Mouse (Mus musculus) mature B cell (primary cell): ENCODE results near the gene Cldn15.
"Not testable (repeated sequence)": the region's sequence is repeated elsewhere in the genome, so short reads cannot be mapped to it uniquely, and the experiment has no call there.

ENCODE experiments used
- in situ Hi-C: fragments of 300-500 bp; cut with MboI; formaldehyde crosslinking; loops from 2 replicates; pipeline ENCODE4 v1.14.3; 2019

Cldn15 gene

DNA sequence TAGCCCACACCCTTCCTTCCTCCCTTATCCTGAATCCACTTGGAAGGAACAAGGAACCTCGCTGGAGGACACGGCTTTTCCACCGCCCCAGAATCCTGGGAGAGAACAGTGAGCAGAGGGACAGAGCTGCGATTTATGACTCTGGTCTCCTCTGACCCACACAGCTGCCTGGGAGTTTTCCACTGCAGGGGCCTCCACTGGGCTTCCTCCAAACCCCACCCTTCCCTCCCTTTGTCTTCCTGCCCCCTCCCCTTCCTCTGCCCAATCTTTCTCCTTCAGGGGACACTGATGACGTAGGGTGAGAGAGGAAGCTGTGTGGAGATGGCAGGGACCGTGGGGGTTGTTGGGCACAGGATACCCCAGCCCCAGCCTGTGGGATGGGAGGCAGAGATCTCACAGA lies at the start of gene Cldn15:
Gene Cldn15, plus strand, starts transcription at position 286 of the 400 bp plus-strand sequence.
- in situ Hi-C loops = no loop called here

DNA sequence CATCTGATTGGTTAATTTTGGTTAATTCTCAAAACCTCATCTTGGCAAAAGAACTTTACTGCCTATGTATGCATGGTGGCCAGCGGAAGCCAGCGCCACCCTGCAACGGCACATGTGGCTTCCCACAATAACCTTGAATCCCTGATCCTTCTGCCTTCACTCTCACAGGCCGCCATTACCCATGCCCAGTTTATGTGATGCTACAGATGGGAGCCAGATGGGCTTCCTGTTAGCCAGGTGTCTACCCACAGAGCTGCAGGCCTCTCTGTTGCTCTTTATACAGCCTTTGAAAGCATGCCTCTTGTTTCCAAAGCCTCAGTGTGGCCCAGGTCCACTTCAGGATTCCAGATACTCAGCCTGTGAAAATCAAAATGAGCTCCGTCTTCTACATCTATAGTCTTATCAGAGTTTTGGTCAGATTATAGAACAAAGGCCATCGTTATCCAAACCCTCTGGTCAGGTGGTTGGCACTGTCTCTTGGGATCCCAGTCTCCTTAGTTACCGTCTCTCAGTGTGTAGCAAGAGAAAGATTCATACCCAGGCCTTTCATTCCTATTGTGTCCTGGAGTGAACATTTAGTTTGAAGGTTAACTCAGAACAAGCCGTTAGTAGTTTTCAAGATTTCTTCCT lies 48.7 kb upstream of the Cldn15 start:
- in situ Hi-C loops = no loop called here

DNA sequence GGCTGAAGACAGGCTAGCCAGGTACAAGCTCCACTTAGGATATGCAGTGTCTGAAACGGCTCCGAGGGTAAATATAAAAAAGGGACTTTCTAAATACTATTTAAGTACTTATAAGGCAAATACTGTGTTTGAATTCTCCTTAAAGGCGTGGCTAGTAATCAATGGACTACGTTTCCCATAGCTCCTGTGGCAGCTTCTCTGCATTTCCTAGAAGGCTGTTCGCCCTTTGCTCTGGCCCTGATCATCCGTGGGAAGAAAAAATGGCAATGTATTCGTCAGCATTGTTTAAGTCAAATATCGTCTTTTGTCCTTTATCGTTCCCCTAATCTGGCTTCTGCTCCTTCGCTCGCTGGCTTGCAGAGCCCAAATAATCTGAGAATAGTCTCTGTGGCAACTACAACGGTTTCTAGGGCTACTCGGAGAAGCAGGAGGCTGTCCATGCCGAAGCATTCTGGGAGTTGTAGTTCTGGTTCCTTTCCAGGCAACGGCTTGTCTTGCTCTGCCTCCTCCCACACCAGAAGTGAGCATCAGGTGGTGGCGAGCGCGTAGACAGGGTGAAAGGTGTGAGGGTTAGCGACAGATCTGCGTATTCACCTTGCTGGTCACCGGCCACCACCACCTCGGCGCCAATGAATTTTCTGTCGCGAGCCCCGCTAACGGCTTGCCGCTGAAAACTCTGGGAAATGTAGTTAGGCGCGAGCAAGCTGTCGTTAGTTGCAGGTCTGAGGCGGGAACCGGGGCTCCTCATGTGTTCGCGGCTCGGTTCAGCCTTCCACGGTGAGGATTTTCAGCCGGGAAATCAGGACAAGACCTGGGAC lies 47.6 kb upstream of the Cldn15 start:
- in situ Hi-C loops = no loop called here

DNA sequence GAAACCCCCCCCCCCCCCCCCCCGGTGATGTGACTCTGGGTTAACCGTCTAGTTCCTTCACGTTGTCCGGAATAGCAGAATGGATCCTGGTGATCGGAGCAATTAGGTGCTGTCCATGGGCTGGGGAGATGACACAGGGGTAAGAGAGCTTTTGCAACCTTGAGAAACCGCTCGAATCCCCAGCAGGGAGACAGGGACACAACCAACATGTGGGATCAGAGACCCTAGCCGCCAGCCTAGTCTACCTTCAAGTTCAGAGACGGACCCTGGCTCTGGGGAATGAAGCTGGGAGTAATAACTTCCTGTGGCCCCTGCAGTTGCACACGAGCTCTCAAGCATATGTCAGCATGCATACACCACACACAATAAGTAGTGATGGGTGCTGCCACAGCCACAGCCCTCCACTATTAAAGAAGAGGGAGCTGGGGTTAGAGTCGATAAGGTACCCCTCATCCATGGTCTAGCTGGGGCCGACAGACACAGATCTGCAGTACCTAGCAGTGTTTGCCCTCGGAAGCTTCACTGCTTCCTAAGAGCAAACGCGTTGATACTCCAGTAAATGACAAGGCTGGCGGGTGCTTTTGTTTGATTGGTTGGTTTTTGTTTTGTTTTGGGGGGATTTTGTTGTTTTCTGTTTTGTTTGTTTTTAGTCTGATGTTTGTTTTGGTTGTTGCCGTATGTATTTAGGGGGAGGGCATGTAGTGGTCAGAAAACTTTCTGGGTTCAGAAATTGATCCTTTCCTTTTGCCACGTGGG lies 46.7 kb upstream of the Cldn15 start:
- in situ Hi-C loops = no loop called here

DNA sequence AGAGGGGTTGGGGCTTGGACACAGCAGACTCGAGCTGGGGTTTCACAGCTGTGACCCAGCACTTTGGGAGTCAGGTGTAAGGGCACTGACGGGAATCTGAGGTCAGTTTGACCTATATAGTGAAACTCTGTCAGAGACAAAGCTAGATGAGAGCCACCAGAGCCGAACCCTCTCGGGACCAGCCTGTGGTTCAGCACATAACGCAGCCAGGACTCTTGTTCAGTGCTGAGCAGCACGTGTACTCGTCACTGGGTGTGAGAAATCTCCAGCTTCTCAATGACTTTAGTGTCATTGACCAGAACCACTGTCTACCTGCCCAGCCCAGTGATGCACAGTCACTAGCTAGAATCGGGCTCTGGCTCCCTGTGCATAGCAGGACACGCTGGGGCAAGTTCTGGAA lies 43.6 kb upstream of the Cldn15 start:
- in situ Hi-C loops = no loop called here

DNA sequence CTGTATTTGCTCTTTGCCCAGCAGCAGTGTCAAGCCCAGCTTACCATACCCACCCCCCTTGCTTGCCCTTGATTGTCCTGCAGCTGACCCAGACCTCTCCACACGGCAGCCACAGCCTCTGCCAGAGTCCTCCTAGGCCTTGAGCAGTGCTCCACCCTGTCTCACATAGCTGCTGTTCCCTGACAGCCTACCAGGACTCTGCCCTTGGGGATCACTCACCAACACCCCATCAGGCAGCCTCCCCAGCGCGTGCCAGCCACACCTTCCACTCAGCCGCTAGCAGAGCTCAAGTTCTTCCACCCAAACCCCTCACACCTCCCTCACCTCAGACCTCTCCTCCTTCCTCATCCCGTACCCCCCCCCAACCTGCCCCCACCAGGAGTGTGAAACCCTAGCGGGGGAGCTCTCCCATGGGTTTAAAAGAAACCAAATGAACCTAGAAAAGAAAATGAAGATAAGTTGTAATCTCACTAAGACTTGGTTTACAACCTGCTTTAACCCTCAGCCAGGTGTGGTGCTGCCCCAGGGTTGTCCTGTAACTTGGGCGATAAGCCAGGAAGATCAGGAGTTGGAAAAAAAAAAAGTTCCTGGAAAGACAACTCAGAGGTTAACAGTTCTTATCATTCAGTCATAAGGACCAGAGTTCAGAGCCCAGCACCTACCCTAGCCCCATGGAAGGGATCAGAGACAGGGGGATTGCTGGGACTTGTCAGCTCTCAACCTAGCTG lies 42.5 kb upstream of the Cldn15 start:
- in situ Hi-C loops = no loop called here

DNA sequence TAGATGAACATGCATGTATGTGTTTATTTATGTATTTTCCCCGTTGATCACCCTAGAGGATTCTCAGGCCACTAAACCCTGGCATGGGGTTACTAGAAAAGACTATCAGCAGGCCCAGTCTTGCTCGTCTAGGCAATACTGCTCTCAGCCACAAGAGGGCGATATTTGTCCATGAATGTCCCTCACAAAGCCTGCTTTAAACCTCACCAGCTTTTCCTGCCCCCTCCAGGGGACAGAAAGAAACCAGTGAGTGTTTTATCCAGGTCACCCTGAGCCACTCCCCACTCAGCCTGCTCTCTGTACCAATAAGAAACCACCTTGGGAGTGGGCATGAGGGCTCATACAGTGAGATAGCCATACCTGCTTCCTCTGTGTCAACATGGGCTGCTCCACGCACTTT lies 37.3 kb upstream of the Cldn15 start:
- in situ Hi-C loops = no loop called here

DNA sequence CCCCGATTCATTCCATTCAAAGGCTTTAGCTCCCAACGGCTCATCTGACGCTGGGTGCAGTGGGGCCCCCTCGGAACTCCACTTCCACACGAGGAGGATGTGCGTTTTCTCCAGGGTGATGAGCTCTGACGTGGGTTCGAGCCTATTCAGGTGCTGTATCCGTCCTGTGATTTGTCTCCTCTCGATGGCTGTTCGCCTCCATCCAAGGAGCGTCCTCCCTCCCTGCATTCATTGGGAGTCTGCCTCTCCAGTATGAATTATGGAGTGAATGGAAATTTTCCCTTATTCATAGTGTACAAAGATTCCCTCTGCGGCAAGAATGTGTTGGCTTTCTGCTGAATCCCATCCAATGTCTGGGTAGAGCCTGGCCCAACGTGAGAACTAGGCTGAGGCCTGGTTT lies 34.5 kb upstream of the Cldn15 start:
- in situ Hi-C loops = no loop called here

DNA sequence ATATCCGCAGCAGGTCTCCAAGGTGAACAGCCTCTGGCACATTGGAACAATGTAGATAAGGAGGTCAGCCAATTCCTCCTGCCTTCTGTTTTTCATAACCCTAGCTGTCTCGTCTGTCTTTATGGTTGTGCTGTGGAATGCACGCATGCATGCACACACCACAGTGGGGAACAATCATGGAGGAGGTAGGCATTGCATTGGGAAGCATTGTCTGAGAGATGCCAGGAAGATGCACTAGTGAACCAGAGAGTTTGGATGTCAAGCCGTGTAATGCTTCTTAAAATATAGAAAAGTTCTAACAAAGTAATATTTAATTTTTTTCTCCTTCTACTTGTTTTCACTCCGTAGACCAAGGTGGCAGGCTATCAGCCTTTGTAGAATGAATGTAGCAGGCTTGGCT lies 33.5 kb upstream of the Cldn15 start:
- in situ Hi-C loops = no loop called here

DNA sequence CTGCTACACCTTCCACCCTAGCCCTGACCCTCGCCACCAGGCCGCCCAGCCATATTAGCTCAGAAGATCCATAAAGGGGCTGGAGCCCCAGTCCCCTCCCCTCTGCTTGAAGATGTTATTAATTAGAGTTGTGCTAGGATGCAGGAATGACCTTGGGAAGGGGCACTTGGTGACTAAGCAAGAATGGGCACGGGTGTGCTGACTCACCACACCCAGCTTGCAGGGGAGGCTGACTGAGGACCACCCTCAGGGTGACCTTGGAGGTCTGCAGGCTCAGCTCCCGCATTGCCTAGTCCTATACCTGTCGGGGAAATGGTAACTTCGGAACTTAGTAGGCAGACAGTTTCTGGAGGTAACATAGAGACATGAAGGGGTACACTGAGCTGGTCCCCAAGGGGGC lies 32.5 kb upstream of the Cldn15 start:
- in situ Hi-C loops = no loop called here

DNA sequence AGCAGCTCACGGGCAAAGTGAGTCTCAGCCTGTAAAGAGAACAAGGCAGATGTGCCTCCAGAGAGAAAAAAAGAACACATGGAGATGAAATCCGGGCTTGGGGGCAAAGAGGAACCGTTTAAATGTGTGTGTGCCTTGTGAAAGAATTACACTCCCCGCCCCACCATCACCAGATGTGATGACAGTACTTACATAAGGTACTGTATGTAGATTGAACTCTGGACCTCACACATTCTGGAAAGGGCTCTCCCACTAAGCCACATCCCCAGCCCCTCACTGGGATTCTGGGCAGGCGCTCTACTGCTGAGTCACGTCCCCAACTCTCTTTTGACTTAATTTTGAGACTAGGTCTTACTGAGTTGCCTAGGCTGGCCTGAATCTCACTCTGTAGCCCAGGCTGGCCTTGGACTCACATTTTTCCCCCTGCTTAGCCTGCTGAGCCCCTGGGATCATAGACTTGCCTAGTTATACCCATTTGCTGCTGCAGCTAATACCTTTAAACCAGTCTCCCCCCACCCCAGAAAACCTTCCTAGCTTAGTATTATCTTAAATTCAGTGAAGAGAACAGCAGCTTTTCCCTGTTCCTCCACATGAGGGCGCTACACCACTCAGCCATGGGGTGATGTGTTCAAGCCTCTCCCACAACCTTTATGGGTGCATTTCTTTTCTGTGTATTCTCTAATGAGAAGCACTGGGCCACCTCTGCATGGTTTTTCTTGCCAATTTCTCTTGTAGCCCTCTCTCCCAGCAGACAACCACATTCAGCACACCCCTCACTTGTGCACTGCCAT lies 30.3 kb upstream of the Cldn15 start:
- in situ Hi-C loops = no loop called here

DNA sequence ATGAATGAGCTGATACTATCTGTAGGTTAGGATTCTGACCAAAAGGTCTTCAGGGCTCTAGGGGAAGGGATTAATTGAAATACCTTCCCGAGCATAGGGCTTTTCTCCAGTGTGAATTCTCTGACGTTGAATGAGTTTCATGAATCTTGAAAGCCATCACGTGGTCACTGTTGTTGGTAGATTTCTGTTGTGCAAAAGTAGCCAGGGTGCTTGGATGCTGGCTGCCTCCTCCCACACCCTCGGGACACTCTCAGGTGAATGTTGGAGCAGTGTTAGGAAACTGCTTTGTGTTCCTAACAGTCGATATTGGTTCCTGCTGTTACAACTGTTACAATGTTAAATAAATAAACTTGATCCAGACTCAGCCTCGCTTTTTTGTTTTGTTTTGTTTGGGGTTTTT lies 29.7 kb upstream of the Cldn15 start:
- in situ Hi-C loops = no loop called here

DNA sequence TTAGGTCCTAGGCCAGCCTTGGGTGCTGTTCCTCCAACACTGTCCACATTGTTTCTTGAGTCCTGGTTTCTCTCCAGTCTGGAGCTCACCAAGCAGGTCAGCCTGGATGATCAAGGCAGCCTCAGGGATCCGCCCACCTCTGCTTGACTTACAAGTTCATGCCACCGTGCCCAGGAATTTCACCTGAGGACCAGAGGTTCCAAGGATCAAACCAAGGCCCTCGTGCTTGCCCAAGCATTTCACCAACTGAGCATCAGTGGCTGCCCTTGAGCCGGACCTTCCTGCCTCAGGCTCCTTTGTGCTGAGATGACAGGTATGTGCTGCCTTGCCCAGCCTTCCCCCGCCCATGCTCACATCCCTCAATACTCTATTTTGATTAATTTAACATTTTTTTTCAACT lies 28.8 kb upstream of the Cldn15 start:
- in situ Hi-C loops = no loop called here

DNA sequence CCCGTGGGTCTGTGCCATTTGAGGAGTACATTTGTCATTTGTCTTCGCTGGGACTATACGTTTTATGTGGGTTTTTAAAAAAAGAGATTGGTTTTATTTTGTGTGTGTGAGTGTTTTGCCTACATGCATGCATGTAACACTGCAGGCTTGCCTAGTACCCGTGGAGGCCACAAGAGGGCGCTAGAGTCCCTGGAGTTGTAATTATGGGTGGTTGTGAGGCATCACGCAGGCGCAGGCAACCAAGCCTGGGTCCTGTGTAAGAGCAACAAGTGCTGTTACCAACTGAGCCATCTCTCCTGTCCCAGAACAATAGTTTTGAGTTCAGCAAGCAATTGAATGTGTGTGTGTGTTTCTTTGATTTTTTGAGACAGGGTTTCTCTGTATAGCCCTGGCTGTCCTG lies 27.1 kb upstream of the Cldn15 start:
- in situ Hi-C loops = no loop called here

DNA sequence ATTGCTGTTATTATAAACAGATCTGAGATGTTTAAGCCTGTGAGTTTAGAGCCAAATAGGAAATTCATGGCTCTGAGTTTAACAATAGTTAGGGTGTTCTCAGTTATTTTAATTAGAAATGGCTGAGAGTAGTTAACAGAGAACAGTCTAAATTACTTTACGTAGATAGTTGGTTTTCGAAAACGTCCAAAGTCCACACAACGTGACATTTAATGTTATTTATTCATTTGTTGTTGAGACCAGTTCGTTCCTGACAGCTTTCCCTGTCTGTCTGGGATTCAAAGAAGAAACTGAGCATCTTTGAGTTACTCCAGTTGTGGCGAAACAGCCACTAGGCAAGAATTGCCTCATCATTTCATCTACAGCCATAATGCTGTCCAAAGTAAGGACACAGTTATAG lies 26.4 kb upstream of the Cldn15 start:
- in situ Hi-C loops = not testable (repeated sequence)

DNA sequence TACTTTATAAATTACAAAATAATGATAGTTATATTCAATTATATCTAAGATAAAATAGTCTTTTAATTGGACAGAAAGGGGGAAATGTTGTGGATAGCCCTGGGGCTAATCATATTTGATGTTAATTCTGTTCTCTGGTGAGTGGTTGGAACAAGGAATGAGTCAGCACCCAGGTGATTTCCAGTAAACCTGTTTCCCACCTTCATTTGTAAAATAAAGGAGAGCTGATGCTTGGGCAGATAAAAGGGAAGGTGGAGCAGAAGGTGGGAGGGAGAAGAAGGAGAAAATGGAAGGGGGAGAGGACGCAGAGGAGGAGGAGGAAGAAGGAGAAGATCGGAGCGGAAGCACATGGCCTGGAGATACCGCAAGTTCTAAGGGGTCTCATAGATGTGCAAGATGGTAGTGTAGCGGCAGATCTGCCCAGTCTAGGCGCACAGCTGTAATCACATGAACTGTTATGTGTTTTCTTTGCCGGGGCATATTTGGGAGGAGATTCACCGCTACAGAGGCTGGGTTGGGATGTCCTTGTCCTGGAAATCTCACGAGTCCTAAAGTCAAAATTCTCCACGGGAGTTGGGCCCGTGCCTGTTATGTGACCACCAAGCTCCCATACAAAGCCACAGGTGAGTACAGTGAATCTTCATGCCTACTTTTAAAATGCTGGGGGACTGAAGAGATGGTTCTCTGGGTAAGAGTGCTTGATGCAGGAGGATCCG lies 25.4 kb upstream of the Cldn15 start:
- in situ Hi-C loops = no loop called here

DNA sequence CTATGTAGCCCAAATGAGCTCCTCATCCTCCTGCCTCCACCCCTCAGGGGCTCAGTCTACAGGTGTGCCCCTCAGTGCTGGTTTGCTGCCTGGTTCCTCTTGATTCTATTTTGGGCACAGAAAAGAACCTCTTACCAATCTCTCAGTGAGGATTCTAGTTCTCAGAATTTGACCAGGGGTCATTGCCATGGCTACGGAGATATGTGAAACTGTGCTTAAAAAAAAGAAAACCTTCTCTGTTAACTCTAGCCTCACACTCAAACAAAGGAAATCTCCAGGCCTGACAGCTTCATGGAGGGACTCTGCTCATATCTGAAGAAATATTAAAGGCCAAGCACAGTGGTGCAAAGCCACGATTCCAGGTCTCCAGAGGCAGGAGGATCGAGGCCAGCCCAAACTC lies 23.6 kb upstream of the Cldn15 start:
- in situ Hi-C loops = no loop called here

DNA sequence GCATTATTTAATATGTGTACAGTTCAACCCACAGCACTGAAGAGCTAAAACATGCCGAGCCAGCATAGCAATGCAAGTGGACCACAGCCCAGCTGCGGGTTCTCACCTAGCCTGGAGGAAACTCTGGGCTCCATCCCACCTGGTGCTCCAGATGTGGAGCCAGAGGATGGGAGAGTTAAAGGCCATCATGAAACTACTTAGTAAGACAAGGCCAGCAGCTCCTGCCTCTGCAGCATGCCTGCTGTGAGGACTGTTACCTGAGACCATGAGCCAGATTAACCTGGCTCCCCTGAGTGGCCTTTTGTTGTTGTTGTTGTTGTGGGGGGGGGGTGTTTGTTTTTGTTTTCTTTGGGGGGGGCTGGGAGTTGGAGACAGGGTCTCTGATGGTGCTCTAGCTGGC lies 23.0 kb upstream of the Cldn15 start:
- in situ Hi-C loops = no loop called here

DNA sequence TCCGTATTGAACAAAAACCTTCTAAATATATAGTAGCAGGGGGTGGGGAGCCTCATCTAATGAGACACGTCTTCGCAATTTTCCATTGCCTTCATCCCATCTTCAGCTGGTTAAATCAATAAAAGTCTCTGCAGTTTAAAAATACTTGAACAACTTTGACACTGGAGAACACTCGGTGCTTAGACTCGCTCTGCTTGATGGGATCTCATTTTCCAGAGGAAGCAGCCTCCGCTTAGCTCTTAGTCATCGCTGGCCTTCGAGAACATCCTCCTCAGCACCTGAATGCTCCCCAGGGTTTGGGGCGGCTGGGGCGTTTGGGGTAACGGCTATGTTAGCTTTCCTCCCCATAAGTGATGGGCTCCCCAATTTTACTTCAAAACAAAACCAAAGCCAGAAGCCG lies 21.3 kb upstream of the Cldn15 start:
- in situ Hi-C loops = no loop called here

DNA sequence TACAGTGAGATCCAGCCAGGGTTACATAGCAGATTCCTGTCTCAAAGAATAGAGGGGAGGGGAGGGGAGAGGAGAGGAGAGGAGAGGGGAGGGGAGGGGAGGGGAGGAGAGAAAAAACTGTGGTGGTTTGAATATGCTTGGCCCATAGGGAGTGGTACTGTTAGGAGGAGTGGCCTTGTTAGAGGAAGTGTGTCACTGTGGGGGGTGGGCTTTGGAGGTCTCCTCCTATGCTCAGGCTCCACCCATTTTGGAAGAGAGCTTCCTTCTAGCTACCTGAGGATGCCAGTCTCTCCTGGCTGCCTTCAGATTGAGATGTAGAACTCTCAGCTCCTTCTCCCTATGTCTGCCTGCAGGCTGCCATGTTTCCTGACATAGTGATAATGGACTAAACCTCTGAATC lies 18.5 kb upstream of the Cldn15 start:
- in situ Hi-C loops = no loop called here
